Comparison of ENCODE assay signal across 8 mouse cellular contexts in genomic region chr7:16401991-16402431, GRCm38 (mm10). TPM values are rescaled to one million over a fixed set of nuclear protein-coding genes. Genes with fewer than 3 reads are reported as not detected.
DNase-seq lines count a peak whose midpoint lies in the region; ATAC-seq and TF ChIP-seq lines count a peak whose summit lies in the region.

No protein-coding gene starts in this region.

- TF ChIP-seq CTCF in spleen, adult 2 months (IDR thresholded peaks at IDR 0.05; ENCODE audit: extremely low read depth, insufficient read depth, insufficient read length, insufficient replicate concordance), result no peak

- WGBS in embryonic facial prominence, embryonic 13.5 days, result under 1% methylated on average over 17 of the region's 17 CpGs
- WGBS in spleen, adult 2 months, result under 1% methylated on average over 17 of the region's 17 CpGs

- peak; percentile 28 for TF ChIP-seq POLR2A in spleen, adult 2 months (IDR thresholded peaks at IDR 0.05; ENCODE audit: low read depth, low read length)

- ATAC-seq in CD4-positive, CD25-positive, alpha-beta regulatory T cell, adult 4 months, result no peak
- ATAC-seq in embryonic facial prominence, embryonic 13.5 days (ENCODE audit: insufficient number of reproducible peaks, insufficient read depth, low FRiP score, low TSS enrichment, low read depth), result no peak

- H3K9ac ChIP-seq in embryonic facial prominence, embryonic 13.5 days, result peak overlapping the region; percentile 100

- H3K36me3 ChIP-seq in embryonic facial prominence, embryonic 13.5 days, result no peaks in the 10 kb centered on the region
- 0 out of 2 replicates have a peak, but pooled peaks cover 1% of the 10 kb centered on the region for H3K36me3 ChIP-seq in spleen, adult 2 months (ENCODE audit: control insufficient read depth, insufficient read depth, low read length)

- no peaks in the 10 kb centered on the region for H3K27me3 ChIP-seq in embryonic facial prominence, embryonic 13.5 days
- H3K27me3 ChIP-seq in spleen, adult 2 months (ENCODE audit: control insufficient read depth, insufficient read depth, low read length), result no peaks in the 10 kb centered on the region

- peak overlapping the region; percentile 89 for H3K4me2 ChIP-seq in embryonic facial prominence, embryonic 13.5 days

- peak; percentile 55 for DNase-seq in CD4-positive, CD25-positive, alpha-beta regulatory T cell, adult 2 months (ENCODE audit: low read depth, low spot score)
- peak; percentile 63 for DNase-seq in adrenal gland, adult 2 months
- peak; percentile 52 to 59 for DNase-seq in heart, postnatal 14 days
- peak; percentile 27 to 30 for DNase-seq in layer of hippocampus, postnatal 25 days (ENCODE audit: extremely low spot score in 1 of 2, low spot score in 1 of 2)
- DNase-seq in lung, postnatal 36 days, result peak; percentile 60
- peak in 1 of 2 experiments; percentile 56 for DNase-seq in spleen, adult 2 months (ENCODE audit: low read depth in 1 of 2, low spot score in 2 of 2)

- peak overlapping the region; percentile 88 for H3K4me3 ChIP-seq in embryonic facial prominence, embryonic 13.5 days
- peak overlapping the region; percentile 93 for H3K4me3 ChIP-seq in spleen, adult 2 months (ENCODE audit: extremely low read depth, insufficient read depth, insufficient read length)

- H3K9me3 ChIP-seq in embryonic facial prominence, embryonic 13.5 days, result no peaks in the 10 kb centered on the region

- peak overlapping the region; percentile 100 for H3K27ac ChIP-seq in embryonic facial prominence, embryonic 13.5 days
- H3K27ac ChIP-seq in spleen, adult 2 months (ENCODE audit: insufficient read depth, low read length), result peak overlapping the region; percentile 100

- H3K4me1 ChIP-seq in embryonic facial prominence, embryonic 13.5 days, result peaks cover 38% of the 10 kb centered on the region
- peaks cover 29% of the 10 kb centered on the region for H3K4me1 ChIP-seq in spleen, adult 2 months (ENCODE audit: control insufficient read depth, insufficient read depth, insufficient read length)

- intact Hi-C loops in heart, postnatal 14 days (cut with DNase I), result no loop called here

RNA-seq across cellular contexts. Expression of gene Zc3h4, which starts 1.3 kb away (rescaled TPM):
- 10 to 100 TPM; 13.5 to 18.0 TPM for polyA plus RNA-seq in CD4-positive, CD25-positive, alpha-beta regulatory T cell, adult 4 months (2017; shearing (Covaris generic))
- total RNA-seq in adrenal gland, adult 2 months (2021), result 10 to 100 TPM; 33.0 to 47.7 TPM
- polyA plus RNA-seq in adrenal gland, adult 2 months (2012; rRNA removed), result 40.7 and 48.8 TPM in 2 replicates
- polyA plus RNA-seq in embryonic facial prominence, embryonic 13.5 days (2015; fragmentation: Nextera tagmentation; extraction: Ambion mirVana), result 17.6 and 20.2 TPM in 2 replicates
- 10 to 100 TPM; 29.5 to 30.1 TPM for total RNA-seq in heart, postnatal 14 days (2021)
- total RNA-seq in layer of hippocampus, postnatal 25 days (2021), result 10 to 100 TPM; 54.0 to 59.3 TPM
- 47.2 and 57.2 TPM in 2 replicates for polyA plus RNA-seq in spleen, adult 2 months (2012; rRNA removed)

RNA-seq across cellular contexts. Expression of gene Sae1, which starts 14.4 kb away (rescaled TPM):
- polyA plus RNA-seq in CD4-positive, CD25-positive, alpha-beta regulatory T cell, adult 4 months (2017; shearing (Covaris generic)), result 10 to 100 TPM; 69.0 to 85.6 TPM
- 10 to 100 TPM; 61.0 to 72.0 TPM for total RNA-seq in adrenal gland, adult 2 months (2021)
- 7.9 and 8.9 TPM in 2 replicates for polyA plus RNA-seq in adrenal gland, adult 2 months (2012; rRNA removed)
- 373 and 383 TPM in 2 replicates for polyA plus RNA-seq in embryonic facial prominence, embryonic 13.5 days (2015; fragmentation: Nextera tagmentation; extraction: Ambion mirVana)
- total RNA-seq in heart, postnatal 14 days (2021), result 10 to 100 TPM; 41.8 to 47.6 TPM
- 100 to 1,000 TPM in 1 of 2 experiments, 10 to 100 TPM in 1; 90.9 to 105 TPM for total RNA-seq in layer of hippocampus, postnatal 25 days (2021)
- 16.7 and 20.7 TPM in 2 replicates for polyA plus RNA-seq in spleen, adult 2 months (2012; rRNA removed)

RNA-seq across cellular contexts. Expression of gene Tmem160, which starts 50.6 kb away (rescaled TPM):
- polyA plus RNA-seq in CD4-positive, CD25-positive, alpha-beta regulatory T cell, adult 4 months (2017; shearing (Covaris generic)), result 1 to 10 TPM; 2.5 to 4.9 TPM
- total RNA-seq in adrenal gland, adult 2 months (2021), result 10 to 100 TPM; 31.1 to 76.6 TPM
- polyA plus RNA-seq in adrenal gland, adult 2 months (2012; rRNA removed), result 409 and 528 TPM in 2 replicates
- 46.6 and 52.1 TPM in 2 replicates for polyA plus RNA-seq in embryonic facial prominence, embryonic 13.5 days (2015; fragmentation: Nextera tagmentation; extraction: Ambion mirVana)
- 10 to 100 TPM; 85.0 to 86.8 TPM for total RNA-seq in heart, postnatal 14 days (2021)
- total RNA-seq in layer of hippocampus, postnatal 25 days (2021), result 10 to 100 TPM; 62.5 to 81.2 TPM
- 118 and 170 TPM in 2 replicates for polyA plus RNA-seq in spleen, adult 2 months (2012; rRNA removed)
